Mouse (Mus musculus): ENCODE measurements around the gene Atp2b1.

DNA sequence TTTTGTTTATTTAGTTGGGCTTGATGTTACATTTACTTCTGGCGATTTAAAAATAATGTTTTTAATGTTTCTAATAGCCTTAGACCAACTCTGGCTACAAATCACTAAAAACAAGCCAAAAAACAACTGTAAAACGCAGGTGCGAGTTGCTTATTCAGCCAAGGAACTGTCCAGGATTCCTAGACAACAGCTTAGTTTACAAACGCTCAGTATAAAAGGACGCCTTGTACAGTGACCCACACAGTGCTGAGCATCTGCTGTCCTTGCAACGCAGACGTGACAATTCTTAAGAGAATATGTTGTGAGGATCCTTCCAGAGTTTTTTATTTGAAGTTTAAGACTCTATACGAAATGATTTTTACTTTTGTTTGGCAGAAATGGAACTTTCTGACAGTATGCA, 28.8 kb downstream of the Atp2b1 start:
- no peak for TF ChIP-seq CTCF (IDR thresholded peaks at IDR 0.05; ENCODE audit: low read depth, low read length)
- no peak for TF ChIP-seq GATA1 (IDR thresholded peaks at IDR 0.05; ENCODE audit: borderline replicate concordance, low read length)
- no peak for TF ChIP-seq POLR2AphosphoS5 (IDR thresholded peaks at IDR 0.05; ENCODE audit: insufficient replicate concordance, low read depth, low read length)
